Mouse (Mus musculus) cortical plate, adult 2 months (tissue): ENCODE results near the gene Tmem121.

ENCODE experiments used
- CTCF ChIP-seq: fragments of 200-500 bp; IDR thresholded peaks from 2 replicates; pipeline ENCODE4 v1.5.1; 2011; ENCODE audit warnings: mild to moderate bottlenecking, control low read depth, low read length; ENCODE audit not compliant: insufficient read depth; ENCODE audit errors: extremely low read depth
- POLR2A ChIP-seq: fragments of 200-500 bp; IDR thresholded peaks from 2 replicates; pipeline ENCODE4 v1.6.1; 2011; ENCODE audit warnings: mild to moderate bottlenecking, low read length, control low read depth; ENCODE audit not compliant: insufficient read depth; ENCODE audit errors: extremely low read depth

- TF ChIP-seq CTCF = no peak
- TF ChIP-seq POLR2A = no peak
Measured at GRCm38 (mm10) chr12:113155076-113155771, 30.5 kb upstream of the Tmem121 start.
